Mouse (Mus musculus) liver, postnatal 0 days (tissue): ENCODE measurements at regions not wholly inside any gene's neighbourhood (a gene's known extent, or its start where the extent isn't known, plus 50 kb on each side); places are given as distances from the start of the nearest gene placed in this dataset.

Experiments
- CTCF ChIP-seq: sonication (generic); IDR thresholded peaks from 2 replicates; pipeline ENCODE4 v1.5.1; 2016; ENCODE audit warnings: antibody characterized with exemption, low read depth
- EP300 ChIP-seq: IDR thresholded peaks from 2 replicates; pipeline ENCODE4 v1.6.1; 2016; ENCODE audit warnings: antibody characterized with exemption, low read depth, mild to moderate bottlenecking

GRCm38 (mm10) chr14:58999106-58999778, 143.5 kb downstream of the 1700129C05Rik start:
- TF ChIP-seq CTCF (no peak), EP300 (no peak)
